Mouse (Mus musculus): Measurements from ENCODE around the gene Nde1.
"Not testable (repeated sequence)": the region's sequence is repeated elsewhere in the genome, so short reads cannot be mapped to it uniquely, and the experiment has no call there.

Nde1 gene

DNA sequence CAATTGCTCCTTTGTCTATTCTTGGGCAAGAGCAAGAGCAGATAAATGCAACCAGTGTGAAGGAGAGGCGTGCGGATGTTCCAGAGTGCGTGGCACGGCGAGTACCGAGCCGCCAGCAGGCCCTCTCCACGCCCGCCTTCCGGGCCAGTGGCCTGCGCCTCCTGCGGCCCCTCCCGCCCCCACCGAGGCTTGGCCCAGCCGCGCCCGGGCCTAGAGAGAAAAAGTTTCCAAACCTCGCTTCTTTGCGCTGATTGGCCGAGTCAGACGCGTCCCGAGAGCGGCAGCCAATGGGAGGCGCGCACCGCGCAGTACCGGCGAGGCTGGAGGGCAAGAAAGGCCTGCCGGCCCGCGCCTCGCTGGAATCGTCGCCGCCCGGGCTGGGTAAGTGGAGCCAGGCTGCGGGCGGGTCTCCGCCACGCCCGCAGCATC is at the start of gene Nde1, which contains the start of gene Marf1:
TSS of gene Nde1 (plus strand) at position 288 of the 429 bp plus-strand sequence.
TSS of gene Marf1 (minus strand) at position 364 of the 429 bp plus-strand sequence.
- DNase-seq = peak; percentile 80

- no peak for DNase-seq
Measured at GRCm38 (mm10) chr16:14117299-14117698, 45.8 kb upstream of the Nde1 start.

GRCm38 (mm10) chr16:14120941-14121340 is 42.1 kb upstream of the Nde1 start:
- DNase-seq = no peak

DNA sequence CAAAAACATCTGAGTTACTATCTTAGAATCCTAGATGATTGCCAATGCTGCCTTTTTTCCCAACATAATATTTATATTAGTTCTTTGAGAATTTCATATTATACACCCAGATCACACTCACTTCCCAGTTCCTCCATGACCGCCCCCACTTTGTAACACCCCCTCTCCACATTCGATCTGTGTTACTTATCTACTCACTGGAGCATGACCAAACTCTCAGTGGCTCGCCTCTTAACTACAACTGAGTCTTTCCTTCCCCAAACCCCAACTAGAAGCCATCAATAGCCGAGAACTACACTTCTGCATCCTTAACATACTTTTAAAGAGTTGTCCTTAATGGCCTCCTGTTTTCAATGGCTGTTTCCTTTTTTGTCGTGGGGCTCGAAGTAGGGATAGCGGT is 41.5 kb upstream of the Nde1 start:
- DNase-seq = no peak

DNA sequence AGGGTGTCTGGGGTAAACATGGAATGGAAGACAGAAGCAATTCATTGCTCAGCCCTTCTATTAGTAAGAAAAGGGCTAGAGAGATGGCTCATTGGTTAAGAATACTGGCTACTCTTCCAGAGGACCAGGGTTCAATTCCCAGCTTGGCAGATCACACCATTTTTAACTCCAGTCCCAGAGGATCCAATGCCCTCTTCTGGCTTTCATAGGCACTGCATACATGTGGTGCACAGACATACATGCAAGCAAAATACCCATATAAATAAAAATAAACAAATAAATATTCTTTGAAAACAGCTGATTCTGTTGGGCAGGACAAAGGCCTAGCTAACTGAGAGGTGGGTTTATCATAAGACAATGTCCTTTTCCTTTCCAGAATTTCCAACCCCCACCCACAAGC is 40.5 kb upstream of the Nde1 start:
- DNase-seq = no peak

DNA sequence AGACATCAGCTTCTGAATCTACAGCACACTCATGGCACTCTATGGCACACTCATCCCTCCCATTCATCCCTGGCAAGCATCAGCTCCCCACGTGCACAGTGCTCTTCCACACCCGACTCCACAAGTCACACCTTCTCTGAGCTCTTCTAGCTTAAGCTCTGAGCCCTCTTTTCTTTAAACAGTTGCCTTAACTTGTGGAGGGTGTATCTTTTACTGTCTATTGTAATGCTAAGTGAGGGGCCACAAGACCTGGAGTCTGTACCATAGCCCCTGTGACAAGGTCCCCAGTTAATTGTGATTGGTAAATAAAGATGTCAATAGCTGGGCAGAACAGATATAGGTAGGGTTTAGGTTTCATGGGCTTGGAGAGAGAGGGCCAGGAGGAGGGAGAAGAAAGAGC is 39.2 kb upstream of the Nde1 start:
- DNase-seq = no peak

GRCm38 (mm10) chr16:14124709-14125108 is 38.4 kb upstream of the Nde1 start:
- no peak for DNase-seq

DNA sequence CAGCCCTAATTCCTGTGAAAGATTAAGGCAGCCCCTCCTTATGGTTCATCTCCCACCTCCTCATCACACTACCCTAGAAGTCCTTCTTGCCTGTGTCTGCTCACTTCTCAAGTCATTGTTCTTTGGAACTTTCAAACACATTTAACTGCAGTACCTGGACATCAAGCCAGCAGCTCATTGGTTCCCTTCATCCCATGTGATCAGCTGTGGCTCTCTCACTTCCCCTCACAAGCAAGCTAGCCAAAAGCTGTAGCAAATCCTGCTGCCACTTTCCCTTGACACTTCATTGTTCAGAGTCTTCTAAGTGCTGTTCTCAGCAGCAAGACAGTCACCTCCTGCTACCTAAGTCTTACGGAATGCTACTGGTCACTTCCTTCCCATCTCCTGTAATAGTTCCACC is 37.8 kb upstream of the Nde1 start:
- DNase-seq = no peak

- no peak for DNase-seq
Measured at GRCm38 (mm10) chr16:14128977-14129376, 34.1 kb upstream of the Nde1 start.

DNA sequence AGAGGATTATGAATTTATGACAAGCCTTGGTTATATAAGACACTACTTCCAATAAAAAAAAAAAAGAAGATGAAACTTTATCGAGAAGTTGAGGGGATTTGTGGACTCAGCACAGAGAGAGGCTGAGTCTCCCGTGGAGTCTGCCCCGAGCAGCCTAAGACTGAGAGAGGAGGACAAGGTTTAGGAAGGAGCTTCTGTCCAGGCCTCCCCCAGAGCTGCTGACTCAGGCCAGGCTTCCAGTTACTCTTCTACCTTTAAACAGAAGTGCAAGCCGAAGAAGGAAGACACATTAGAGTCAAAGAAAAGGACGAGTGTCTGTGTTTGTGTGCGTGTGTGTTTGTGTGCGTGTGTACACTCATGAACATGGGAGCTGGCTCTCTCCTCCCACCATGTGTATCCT is 32.3 kb upstream of the Nde1 start:
- no peak for DNase-seq

GRCm38 (mm10) chr16:14131376-14131775 is 31.7 kb upstream of the Nde1 start:
- no peak for DNase-seq

DNA sequence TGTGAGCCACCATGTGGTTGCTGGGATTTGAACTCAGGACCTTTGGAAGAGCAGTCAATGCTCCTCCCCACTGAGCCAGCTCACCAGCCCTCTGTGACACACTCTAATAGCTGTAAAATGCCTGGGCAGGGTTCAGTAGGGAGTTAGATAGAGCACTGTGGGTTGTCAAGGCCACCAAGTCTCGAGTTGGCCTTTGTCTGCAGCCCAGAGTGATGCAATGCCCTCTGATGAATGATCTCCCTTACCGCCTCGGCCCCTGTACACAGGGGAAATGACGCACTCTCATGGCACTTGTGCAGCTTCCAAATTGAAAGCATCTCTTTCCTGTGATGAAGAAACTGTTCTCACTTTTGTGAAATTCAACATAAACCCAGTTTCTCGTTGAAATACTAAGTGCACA is 31.2 kb upstream of the Nde1 start:
- no peak for DNase-seq

DNA sequence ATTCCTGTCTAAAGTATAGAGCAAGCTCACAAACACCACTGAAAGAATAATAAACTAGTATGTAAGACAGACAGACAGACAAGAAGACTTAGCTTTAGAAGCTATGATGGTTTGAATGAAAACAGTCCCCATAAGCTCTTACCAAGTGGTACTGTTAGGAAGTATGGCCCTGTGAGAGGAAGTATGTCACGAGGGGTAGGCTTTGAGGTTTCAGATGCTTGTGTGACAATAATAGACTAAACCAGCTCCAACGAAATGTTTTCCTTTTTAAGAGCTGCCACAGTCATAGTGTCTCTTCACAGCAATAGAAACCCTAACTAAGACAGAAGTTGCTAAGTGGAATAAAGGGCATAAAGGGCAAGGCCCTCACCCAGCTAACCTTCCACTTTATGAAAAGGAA is 28.1 kb upstream of the Nde1 start:
- DNase-seq = no peak

DNA sequence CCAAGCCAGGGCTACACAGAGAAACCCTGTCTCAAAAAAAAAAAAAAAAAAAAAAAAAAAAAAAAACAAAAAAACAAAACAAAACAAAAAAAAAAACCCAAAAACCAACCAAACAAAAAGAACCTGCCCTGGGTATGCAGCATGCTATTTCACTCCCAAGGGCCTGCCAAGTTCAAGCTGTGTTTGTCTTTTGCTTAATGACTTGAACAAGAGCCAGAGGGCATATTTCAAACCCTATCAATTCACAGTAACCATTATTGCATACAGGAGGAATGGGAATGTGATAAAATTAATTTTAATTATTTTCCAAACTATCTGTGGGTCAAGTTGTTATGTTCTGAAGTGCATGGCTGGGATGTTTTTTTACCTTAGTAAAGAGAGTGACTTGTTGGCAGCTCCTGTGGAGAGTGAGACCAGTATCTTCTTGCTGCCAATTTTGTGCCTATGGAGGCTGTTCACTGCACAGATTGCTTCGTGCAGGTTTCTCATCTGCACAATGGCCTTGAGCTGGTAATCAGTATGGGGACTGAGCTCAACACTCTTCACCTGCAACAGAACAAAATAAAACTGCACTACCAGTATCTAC is 25.0 kb upstream of the Nde1 start:
- DNase-seq = no peak

DNA sequence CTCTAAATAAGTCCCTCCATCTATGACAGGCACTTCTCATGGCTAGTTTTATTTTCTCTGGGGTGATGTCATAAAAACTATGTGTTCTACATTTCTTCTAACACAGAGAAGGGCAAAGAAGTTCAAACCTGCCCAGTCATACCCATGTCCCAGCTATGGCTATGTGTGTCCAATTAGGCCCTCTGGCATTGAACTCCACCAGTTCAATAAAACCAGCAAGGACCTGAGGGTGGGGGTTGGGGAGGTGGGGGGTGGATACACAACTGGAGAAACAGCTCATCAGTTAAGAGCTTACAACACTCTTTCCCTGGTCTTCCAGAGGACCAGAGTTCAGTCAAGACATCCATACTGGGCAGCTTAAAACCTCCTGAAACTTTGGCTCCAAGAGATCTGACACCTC is 24.0 kb upstream of the Nde1 start:
- DNase-seq = no peak

DNA sequence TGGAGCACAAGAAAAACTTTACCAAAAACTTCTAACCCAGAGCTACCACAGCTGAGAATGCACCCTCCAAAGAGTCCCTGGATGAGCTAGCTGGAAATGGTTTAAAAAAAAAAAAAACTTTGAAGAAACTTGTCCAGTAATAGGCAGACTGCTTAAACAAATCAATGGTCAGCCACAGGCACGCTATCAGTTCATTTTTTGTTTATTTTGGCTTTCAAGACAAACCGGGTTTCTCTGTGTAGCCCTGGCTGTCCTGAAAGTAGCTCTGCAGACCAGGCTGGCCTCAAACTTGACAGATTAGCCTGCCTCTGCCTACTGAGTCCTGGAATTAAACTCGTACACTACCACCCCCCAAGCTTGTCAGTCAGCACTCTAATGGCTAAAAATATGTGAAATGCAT is 19.8 kb upstream of the Nde1 start:
- no peak for DNase-seq

DNA sequence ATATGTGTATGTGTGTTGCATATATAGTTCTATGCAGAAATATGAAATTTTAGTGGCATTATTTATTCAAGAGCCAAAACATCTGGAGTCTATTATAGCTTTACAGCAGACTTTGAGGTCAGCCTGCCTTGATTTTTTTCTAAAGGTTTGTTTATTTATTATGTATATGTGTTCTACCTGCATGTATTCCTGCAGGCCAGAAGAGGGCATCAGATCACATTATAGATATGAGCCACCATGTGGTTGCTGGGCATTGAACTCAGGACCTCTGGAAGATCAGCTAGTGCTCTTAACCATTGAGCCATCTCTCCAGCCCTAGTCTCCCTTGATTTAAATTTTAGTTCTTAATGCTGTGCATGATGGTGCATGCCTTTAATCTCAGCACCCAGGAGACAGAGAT is 15.4 kb upstream of the Nde1 start:
- DNase-seq = no peak

GRCm38 (mm10) chr16:14151718-14152117 is 11.4 kb upstream of the Nde1 start:
- DNase-seq = no peak

GRCm38 (mm10) chr16:14155638-14156037 is 7.4 kb upstream of the Nde1 start:
- DNase-seq = not testable (repeated sequence)

DNA sequence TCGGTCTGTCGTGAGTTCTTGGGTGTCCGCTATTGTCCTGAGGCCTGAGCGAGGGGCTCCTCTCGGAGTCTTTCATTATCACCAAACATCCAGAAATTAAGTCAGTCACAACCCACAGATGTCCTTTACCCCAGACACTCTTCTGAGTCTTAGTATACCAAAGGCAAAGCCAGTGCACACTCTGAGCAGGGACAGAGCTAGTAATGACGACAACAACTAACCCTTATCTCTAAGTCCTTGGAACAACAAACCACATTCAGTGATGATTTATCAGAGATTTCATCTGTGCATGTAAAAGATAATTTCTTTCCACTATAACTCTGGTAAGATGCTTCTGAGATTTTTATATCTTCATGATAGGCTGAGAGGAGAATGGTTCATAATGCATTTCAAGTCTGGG is 6.8 kb upstream of the Nde1 start:
- no peak for DNase-seq

GRCm38 (mm10) chr16:14158536-14158935 is 4.5 kb upstream of the Nde1 start:
- DNase-seq = no peak

DNA sequence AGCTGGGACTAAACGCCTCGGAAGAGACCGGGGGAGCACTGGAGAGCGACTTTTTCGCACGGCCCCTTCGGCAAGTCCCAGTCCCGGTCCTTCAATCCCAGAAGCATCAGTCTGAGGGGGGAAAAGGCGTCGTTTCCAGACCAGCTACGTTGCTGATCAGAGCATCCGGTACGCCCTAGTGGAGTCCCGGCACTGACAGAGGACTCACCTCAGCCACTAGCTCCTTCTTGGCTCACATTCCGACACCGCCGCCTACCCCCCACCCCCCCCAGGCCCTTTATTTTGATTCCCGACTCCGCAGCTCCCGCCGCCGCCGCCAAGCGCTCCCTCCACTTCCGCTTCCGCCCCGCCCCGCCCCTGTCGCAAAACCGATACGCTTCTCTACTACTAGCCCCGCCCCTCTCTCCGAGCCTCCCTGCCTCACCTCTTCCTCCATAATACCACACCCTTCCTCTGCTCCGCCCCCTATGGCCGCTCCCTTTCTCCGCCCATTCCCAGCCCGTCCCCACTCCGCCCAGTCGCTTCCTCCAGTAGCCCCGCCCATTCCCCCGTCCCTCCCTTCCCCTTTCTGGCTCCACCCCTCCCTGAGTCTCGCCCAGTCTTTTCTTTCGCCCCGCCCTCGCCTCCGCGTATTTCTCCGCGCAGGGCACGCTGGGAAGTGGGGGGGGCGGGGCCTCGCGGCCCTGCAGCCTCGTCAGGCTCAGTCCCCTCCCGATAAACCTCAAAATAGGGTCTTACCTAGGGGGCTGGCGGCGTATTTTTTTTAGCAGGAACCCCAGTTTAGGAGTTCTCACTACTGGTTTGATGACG is 3.9 kb upstream of the Nde1 start:
- peak; percentile 97 for DNase-seq

DNA sequence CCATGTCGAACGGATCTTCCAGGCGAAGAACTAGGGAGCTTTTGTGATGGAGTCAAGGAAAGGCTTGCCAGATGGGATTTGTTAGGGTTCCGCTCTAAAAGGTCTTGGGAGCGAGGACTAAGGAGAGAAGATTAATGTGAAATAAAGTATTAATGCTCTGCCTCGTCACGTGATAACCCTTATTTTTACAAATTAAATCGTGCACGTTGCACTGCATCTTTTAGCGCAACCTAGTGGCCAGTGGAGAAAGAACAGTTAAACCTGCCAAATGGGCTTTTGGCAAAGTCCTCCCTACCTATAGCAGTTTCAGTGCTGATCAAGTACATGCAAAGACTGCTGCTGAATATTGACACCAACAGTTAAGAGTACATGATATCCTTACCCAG is 3.3 kb upstream of the Nde1 start:
- DNase-seq = peak; percentile 59

- no peak for DNase-seq
Measured at GRCm38 (mm10) chr16:14160941-14161340, 2.1 kb upstream of the Nde1 start.

GRCm38 (mm10) chr16:14163731-14164130 is 656 bp downstream of the Nde1 start:
- no peak for DNase-seq
